Mouse (Mus musculus) mature B cell (primary cell): ENCODE data around the gene Trio.
"Not testable (repeated sequence)": the region's sequence is repeated elsewhere in the genome, so short reads cannot be mapped to it uniquely, and the experiment has no call there.

Source experiments
- in situ Hi-C: fragments of 300-500 bp; cut with MboI; formaldehyde crosslinking; loops from 2 replicates; pipeline ENCODE4 v1.14.3; 2019

The Trio gene

DNA sequence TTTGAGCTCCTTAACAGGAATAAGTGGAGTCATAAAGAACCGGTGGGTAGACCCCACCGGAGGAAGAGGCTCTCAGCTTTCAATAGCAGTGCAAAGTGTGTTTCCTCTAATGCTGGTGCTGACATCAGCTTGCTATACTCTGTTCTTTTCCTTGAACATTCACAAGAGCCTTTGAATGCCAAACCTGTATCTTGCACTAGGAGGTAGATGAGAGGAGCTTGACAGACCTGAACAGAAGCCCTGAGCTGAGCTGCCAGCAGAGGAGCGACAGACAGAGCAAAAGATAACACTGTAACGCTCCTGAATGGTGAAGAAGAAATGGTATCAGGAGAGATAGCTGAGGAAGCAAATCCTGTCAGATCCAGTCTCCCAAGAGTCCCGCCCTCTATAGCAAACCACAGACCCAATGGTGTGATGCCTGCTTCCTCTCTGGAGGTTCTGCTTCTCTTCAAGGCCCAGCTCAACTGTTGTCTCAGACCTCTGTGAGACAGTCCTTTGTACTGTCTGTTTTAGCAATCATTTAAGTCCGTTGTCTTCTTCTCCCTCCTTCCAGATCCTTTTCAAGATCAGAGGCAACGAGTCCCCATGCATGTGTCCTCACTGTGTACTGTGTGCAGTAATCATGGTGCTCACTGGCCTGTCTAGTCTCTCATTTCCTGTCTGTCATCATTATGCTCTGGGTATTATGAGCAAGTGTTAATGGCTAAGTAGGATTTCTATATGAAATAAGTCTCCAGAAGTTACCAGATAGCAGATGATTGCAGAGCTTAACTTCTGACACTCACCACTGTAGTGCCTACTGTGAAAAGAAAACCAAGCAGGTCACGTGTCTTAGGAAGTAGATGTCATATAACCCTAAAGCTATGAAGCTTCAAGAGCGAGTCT, 300.6 kb downstream of the Trio start:
- in situ Hi-C loops = no loop called here

GRCm38 (mm10) chr15:27724298-27724697, 301.4 kb downstream of the Trio start:
- in situ Hi-C loops = no loop called here

DNA sequence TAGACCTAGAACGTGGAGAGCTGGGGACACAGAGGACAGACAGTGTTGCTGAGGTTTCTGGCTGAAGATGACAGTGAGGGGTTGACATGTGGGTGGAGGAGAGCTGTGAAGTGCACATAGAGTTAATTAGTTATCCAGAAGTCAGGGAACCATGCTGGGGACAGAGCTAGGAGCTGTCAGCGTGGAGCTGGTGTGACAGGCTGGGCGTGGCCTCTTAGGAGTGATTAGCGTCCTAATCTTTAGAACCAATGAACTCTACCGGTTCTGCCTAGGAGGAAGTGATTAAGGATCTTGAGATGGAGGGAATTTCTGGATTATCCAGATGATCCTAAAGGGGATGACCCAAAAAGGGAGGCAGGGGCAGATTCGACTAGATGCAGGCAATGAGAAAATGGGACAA, 301.9 kb downstream of the Trio start:
- in situ Hi-C loops = no loop called here

DNA sequence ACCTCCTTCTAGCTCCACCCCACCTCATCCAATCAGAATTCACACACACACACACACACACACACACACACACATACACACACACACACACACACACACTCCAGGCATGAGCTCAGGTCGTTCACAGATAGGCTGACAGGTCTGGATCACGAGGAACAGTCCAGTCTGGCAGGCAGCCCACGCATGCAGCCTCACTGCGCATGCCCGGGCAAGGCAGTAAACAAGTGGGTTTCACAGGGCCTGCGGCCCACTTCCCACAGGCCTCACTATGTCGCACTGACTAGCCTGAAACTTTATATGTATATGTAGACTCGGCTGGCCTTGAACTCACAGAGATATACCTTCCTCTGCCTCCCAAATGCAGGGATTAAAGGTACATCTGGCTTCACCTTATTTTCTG, 305.4 kb downstream of the Trio start:
- in situ Hi-C loops = not testable (repeated sequence)

DNA sequence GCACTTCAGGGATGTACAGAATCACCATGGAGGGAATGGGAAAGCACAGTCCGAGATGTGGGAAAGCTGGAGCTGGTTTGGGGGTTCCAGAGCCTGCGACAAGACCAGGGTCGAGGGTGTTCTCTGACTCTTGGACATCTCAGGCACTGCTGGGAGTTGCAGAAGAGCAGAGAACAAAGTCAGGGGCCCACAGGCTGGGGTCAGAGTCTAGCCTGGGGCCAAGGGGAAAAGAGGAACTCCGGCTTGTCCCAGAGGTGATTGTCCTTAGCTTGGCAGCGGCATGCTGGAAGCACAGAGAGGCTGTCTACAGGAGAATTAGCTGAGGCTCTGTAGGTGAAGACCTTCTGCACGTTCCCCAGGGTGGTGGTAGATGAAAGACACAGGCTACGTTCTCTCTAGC, 307.0 kb downstream of the Trio start:
- in situ Hi-C loops = no loop called here

GRCm38 (mm10) chr15:27715331-27715730, 310.3 kb downstream of the Trio start:
- in situ Hi-C loops = no loop called here

- in situ Hi-C loops = no loop called here
Measured at GRCm38 (mm10) chr15:27710698-27711097, 314.9 kb downstream of the Trio start.

DNA sequence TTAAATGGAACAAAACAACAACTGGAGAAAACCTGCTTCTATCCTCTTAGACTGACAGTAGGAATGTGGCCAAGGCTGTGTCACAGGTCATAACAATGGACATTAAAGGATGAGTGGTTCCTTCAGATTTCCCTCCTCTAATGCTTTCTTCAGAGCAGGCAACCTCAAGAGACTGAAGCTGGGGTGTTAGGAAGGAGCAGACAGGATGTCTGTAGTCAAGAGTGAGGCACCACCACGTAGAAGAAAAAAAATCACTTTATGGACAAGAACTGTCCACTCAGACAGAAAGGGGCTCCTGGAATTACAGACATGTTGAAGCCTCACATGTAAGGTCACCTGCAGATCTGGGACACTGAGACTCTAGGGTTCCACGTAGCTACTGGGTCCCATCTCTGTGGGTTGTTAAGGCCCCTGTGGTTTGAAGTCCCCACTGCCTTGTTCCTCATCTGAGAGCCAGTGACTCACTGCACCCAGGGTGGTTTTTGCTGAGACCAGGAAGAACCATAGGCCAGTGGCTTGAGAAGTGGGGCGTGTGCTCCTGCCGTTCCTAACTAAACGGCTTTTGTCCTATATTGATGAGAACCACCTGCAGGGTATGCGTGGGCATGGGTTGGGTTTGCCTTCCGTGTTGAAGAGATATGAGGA, 316.6 kb downstream of the Trio start:
- in situ Hi-C loops = no loop called here

DNA sequence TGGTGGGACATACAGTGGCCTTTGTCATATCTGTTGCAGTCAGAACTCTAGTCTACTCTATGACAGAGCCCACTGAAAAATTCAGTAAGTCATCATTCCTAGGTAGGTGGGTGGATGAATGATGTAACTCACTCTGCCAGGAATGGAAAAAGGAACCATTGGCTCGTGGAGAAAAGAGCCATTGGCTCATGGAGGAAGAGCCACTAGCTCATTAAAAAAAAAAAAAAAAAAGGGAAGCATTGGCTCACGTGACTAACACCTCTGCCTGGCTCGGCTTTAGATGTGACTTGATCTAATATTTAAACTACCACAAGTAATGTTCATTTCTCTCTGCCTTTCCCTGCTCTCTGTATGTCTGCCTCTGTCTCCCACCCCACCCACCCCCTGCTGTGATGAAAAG, 317.1 kb downstream of the Trio start:
- in situ Hi-C loops = no loop called here

GRCm38 (mm10) chr15:27702972-27703313, 322.7 kb downstream of the Trio start:
- in situ Hi-C loops = no loop called here

DNA sequence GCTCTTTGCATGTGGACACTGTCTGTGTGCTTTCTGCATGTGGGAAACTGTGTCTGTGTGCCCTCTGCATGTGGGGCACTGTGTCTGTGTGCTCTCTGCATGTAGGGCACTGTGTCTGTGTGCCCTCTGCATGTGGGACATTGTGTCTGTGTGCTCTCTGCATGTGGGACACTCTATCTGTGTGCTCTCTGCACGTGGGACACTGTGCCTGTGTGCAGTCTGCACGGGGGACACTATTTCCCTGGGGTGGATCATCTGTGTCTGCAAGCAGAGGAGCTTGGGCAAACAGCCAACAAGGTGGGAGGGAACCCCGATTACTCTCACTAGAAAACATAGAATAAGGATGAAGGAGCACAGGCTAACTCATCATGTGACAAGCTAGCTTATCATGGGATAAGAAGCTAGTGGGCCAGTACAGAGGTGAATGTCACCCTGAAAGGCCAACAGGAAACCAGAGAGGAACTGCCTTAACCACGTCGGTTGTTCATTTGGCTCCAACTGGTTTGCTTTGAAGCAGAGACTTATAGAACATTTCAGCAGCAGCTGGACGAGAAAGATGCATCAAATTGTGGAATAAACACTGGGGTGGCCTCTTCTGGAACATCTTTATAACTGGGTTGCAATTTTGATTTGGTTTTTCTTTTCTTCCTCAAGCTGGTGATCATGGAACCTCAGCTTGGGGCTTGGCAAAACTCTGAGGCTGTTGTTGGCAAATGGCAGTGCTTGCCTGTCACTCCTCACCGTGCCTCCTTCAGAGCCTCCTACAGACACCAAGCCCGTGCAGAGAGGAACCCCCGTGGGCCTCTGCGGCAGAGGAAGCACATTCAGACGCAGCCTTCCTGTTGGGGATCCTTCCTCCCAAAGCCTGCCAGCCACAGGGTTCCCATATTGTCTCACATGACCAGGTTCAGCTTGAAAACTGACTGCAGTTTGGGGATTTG, 323.3 kb downstream of the Trio start:
- in situ Hi-C loops = no loop called here

DNA sequence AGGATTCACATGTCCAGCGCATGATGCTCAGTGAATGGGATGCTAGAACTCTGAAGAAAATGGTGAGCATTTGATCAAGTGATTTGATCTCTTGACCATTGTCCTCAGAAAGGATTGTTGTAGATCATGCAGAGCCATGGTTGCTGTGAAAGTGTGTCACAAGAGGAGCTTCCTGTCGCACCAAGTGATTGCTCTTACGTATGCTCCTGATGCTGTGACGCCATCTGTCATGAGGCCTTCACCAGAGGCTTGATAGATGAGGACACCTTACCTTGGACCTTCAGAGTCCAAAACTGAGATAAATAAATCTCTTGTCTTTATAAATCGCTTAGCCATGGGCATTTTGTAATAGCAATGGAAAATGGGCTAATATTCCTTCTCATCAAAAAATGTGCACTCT, 328.0 kb downstream of the Trio start:
- in situ Hi-C loops = no loop called here

DNA sequence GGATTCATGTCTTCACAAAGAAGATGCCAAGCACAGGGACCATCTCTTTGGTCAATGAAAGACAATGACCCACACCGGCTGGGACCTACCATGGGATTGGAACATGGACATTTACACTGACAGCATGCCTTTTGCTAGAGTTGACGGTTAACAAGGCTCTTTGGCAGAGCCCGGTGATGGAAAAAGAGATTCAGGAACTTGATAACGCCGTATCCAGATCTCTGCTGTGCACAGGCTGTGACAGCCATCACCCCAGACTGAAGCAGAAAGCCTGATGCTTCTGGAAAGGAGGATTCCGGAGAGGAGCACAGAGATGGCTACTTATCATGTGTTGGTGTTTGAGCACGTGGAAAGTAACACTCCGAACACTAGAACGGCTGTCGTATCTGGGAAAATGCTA, 332.4 kb downstream of the Trio start:
- in situ Hi-C loops = no loop called here

DNA sequence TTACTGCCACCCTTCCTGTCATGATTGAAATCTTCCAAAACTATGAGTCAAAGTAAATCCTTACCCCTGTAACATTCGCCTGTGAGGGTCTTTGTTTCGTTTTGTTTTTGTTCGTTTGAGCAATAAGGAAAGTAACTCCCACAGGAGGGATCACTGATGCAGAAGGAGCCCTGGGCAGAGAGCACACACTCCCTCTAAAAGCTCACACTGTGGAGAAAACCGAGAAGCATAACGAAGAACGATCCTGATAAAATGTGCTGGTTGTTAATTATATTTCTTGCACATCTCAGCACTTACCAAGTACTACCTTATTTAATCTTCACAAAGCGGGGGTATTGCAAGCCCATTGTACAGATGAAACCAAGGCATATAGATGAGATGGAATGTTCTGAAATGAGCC, 333.5 kb downstream of the Trio start:
- in situ Hi-C loops = no loop called here

GRCm38 (mm10) chr15:27691213-27691612, 334.4 kb downstream of the Trio start:
- in situ Hi-C loops = no loop called here

DNA sequence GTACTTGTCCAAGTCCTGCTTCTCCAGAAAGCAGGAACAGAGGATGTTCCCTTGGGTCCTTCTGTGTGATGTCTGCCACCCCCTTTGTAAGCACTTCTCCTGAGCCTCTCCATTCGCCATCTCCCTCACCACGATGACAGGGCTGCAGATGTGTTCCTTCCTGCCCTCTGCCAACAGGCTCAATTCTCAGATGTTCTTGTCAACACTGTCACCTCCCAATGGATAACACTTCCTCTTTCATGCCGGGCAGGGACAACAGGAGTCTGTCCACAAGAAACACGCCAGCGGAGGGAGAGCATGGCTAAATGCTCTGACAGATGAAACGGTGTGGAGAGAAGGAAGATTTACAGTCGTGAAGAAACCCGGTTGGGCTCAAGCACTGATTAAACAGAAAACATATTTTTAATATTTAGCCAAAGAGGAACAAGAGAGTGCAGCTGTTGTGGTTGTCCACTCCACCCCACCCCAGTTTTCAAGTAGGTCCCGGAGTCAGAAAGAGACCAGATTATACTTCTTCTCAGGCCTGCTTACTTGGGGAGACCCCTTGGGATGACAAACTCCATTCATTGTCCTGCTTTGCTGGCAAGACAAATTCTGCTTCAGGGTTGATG, 337.5 kb downstream of the Trio start:
- in situ Hi-C loops = no loop called here

GRCm38 (mm10) chr15:27684813-27685212, 340.8 kb downstream of the Trio start:
- in situ Hi-C loops = no loop called here

DNA sequence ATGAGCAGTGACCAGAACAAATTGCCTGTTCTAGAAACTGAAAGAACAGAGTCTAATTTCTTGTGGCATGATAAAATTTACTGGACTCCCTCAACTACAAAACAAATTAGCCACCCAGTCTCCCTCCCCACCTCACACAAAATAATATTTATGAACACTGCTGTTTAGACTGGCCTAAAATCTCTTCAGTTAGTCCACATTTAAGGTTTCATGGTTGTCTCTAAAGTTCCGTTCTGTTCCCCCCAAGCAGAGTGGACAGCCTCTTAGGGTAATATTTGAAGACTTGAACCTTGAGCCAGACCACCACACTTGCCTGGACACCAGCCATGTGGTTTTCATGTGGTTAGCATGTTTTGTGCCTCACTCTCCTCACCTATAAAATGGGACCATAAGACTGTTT, 342.4 kb downstream of the Trio start:
- in situ Hi-C loops = no loop called here

DNA sequence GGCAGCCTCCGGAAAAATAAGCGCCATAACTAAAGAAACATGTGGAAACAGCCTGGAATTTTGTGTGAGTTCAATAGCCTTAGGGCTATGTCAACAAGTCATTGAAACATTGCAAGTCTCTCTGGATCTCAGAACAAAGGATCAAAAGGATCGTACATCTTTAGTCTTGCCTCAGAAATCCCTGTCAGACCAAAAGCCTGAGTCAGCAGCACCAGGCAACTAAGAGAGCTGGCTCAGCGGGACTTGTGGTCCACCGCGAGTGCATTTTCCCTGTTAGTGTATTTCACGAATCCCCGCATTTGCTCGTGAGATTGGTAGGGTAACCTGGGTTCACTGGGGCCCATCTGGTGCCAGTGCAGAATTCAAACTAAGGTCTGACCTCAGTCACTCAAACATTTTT, 343.0 kb downstream of the Trio start:
- in situ Hi-C loops = no loop called here

GRCm38 (mm10) chr15:27681419-27682187, 344.0 kb downstream of the Trio start, which contains the start of gene Otulinl:
Gene Otulinl (minus strand): TSS chr15:27681579.
- in situ Hi-C loops = no loop called here

- in situ Hi-C loops = no loop called here
Measured at GRCm38 (mm10) chr15:27680997-27681396, 344.7 kb downstream of the Trio start.
